Mouse (Mus musculus): Measurements from ENCODE around the gene Tmem254c.
"Not testable (repeated sequence)": the region's sequence is repeated elsewhere in the genome, so short reads cannot be mapped to it uniquely, and the experiment has no call there.

- not testable (repeated sequence) for TF ChIP-seq RAD21 (IDR thresholded peaks at IDR 0.05; ENCODE audit: low read depth, low read length); POLR2A (IDR thresholded peaks at IDR 0.05; ENCODE audit: low read depth, low read length); E2F4 (IDR thresholded peaks at IDR 0.05; ENCODE audit: insufficient replicate concordance, low read depth, low read length); CTCF (conservative IDR thresholded peaks at IDR 0.05 in 1 of 2, IDR thresholded peaks at IDR 0.05 in 1 of 2; ENCODE audit: low read depth in 2 of 2, low read length in 2 of 2); NELFE (IDR thresholded peaks at IDR 0.05; ENCODE audit: low read depth, low read length); ZKSCAN1 (IDR thresholded peaks at IDR 0.05; ENCODE audit: borderline replicate concordance, low read depth, low read length)
Measured at GRCm38 (mm10) chr14:26058184-26058583, 9.0 kb downstream of the Tmem254c start.
